Mouse (Mus musculus) liver, embryonic 14.5 days (tissue): ENCODE measurements at regions not wholly inside any gene's neighbourhood (a gene's known extent, or its start where the extent isn't known, plus 50 kb on each side); places are given as distances from the start of the nearest gene placed in this dataset.
"Not testable (repeated sequence)": the region's sequence is repeated elsewhere in the genome, so short reads cannot be mapped to it uniquely, and the experiment has no call there.

ENCODE experiments used
- ATAC-seq: fragments of 200-750 bp; cut with Nextera tagmentation; 2 replicates; pipeline ENCODE4 v1.8.0; 2017; ENCODE audit warnings: moderate number of reproducible peaks, mild to moderate bottlenecking, moderate library complexity; ENCODE audit not compliant: insufficient read depth
- DNase-seq, 3 experiments: peaks; one replicate each; pipeline ENCODE4 v3.0.0-alpha.2; 2012 to 2013; ENCODE audit warnings: low read depth in 3 of 3, low spot score in 3 of 3
- H3K27ac ChIP-seq: fragments of 300-500 bp; sonication (generic); 2 replicates; pipeline ENCODE4 v1.5.1; 2014; ENCODE audit warnings: moderate library complexity, mild to moderate bottlenecking, control low read depth, inconsistent platforms
- H3K27me3 ChIP-seq: fragments of 300-500 bp; sonication (generic); 2 replicates; pipeline ENCODE4 v1.6.1; 2014; ENCODE audit warnings: mild to moderate bottlenecking, low read length, moderate library complexity; ENCODE audit not compliant: control insufficient read depth, insufficient read depth
- H3K36me3 ChIP-seq: fragments of 300-500 bp; sonication (generic); replicated peaks from 2 replicates; pipeline ENCODE4 v1.6.1; 2014; ENCODE audit warnings: low read depth; ENCODE audit not compliant: control insufficient read depth, insufficient read depth
- H3K4me1 ChIP-seq, 2 experiments: fragments of 200-500 bp in 1 of 2; fragments of 300-500 bp in 1 of 2; sonication (generic) in 1 of 2; replicated peaks; 2 replicates each; pipeline ENCODE4 v1.6.1; 2012 to 2014; ENCODE audit warnings: antibody characterized with exemption in 1 of 2, inconsistent platforms in 1 of 2, low read length in 1 of 2; ENCODE audit not compliant: control insufficient read depth in 2 of 2, insufficient read depth in 2 of 2
- H3K4me2 ChIP-seq: fragments of 300-500 bp; sonication (generic); 2 replicates; pipeline ENCODE4 v1.6.1; 2014; ENCODE audit warnings: low read depth, mild to moderate bottlenecking, control low read depth, moderate library complexity
- H3K4me3 ChIP-seq, 2 experiments: fragments of 200-500 bp in 1 of 2; fragments of 300-500 bp in 1 of 2; sonication (generic) in 1 of 2; 2 replicates each; pipeline ENCODE4 v1.5.1; 2012 to 2014; ENCODE audit warnings: low read depth in 2 of 2, low read length in 2 of 2, mild to moderate bottlenecking in 2 of 2, control low read depth in 1 of 2, inconsistent platforms in 1 of 2, moderate library complexity in 1 of 2; ENCODE audit not compliant: insufficient read depth in 1 of 2
- H3K9ac ChIP-seq: fragments of 300-500 bp; sonication (generic); replicated peaks from 2 replicates; pipeline ENCODE4 v1.6.1; 2014; ENCODE audit warnings: mild to moderate bottlenecking, control low read depth, moderate library complexity
- H3K9me3 ChIP-seq: fragments of 300-500 bp; sonication (generic); 2 replicates; pipeline ENCODE4 v1.6.1; 2016; ENCODE audit warnings: low read length, mixed read lengths; ENCODE audit not compliant: control insufficient read depth
- CTCF ChIP-seq: IDR thresholded peaks from 2 replicates; pipeline ENCODE4 v1.5.1; 2016; ENCODE audit warnings: antibody characterized with exemption, low read depth, control low read depth
- EP300 ChIP-seq: IDR thresholded peaks from 2 replicates; pipeline ENCODE4 v1.6.1; 2016; ENCODE audit warnings: antibody characterized with exemption, low read depth
- WGBS: fragments of 180-500 bp; shearing (Covaris S2); extraction: QIAGEN DNeasy Blood & Tissue Kit; methylation state at CpG from one replicate; pipeline ENCODE4 v1.1.7; 2014; ENCODE audit not compliant: insufficient replicate concordance; 5-methylcytosine and 5-hydroxymethylcytosine counted together

- H3K27ac ChIP-seq: no peak overlapping the region
- H3K36me3 ChIP-seq: no peaks in the 10 kb centered on the region
- no peak for DNase-seq
- 64% methylated on average over 14 of the region's 14 CpGs for WGBS
- no peaks in the 10 kb centered on the region for H3K27me3 ChIP-seq
- peaks cover 0 to 1% of the 10 kb centered on the region in 2 experiments; a peak in 1 of 4 replicates for H3K4me1 ChIP-seq
- no peaks in the 10 kb centered on the region for H3K9me3 ChIP-seq
- H3K4me3 ChIP-seq: no peak overlapping the region
- no peak overlapping the region for H3K4me2 ChIP-seq
- ATAC-seq: no peak
- TF ChIP-seq EP300: no peak
- H3K9ac ChIP-seq: no peak overlapping the region
Observed at GRCm38 (mm10) chr8:126867121-126867988, 78.3 kb downstream of the Tomm20 start.

DNA sequence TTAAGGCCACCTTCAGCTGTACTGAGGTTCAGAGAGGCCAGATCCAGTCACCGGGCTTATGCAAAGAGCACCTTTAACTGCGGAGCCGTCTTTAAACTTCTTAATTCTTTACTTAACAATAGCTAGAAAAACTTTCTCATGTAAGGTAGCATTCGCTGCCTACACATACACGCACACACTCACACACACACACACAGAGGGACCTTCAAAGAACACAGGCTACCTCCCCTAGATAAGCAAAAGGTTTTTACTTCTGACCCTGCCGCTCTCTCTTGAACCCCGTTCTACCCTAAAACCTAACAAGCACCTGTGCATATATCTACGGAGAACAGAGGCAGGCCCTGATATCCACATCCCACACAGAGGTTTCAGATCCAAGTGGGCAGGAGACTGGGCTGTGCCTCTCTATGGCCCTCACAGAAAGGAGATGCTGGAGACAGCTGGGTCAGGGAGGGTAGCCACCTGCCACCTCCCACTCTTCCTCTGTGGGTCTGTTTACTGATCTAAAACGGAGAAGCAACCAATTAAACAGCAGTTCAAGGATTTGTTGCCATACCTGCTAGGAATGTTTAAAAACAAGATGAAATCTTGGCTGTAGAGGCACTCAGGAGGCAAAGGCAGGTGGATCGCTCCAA is 81.2 kb downstream of the Tomm20 start:
- no peaks in the 10 kb centered on the region for H3K27me3 ChIP-seq
- DNase-seq (no peak), ATAC-seq (no peak)
- WGBS: 64% methylated on average over 10 of the region's 10 CpGs
- no peaks in the 10 kb centered on the region for H3K36me3 ChIP-seq
- no peak overlapping the region for H3K4me2 ChIP-seq
- no peak overlapping the region for H3K4me3 ChIP-seq
- no peak overlapping the region for H3K9ac ChIP-seq
- TF ChIP-seq EP300: no peak
- no peak for TF ChIP-seq CTCF
- H3K4me1 ChIP-seq: peaks cover 0 to 17% of the 10 kb centered on the region in 2 experiments; a peak in 3 of 4 replicates
- no peak overlapping the region for H3K27ac ChIP-seq
- no peaks in the 10 kb centered on the region for H3K9me3 ChIP-seq

GRCm38 (mm10) chr8:126863661-126864060 is 82.0 kb downstream of the Tomm20 start:
- H3K4me2 ChIP-seq, H3K27ac ChIP-seq, DNase-seq, H3K9me3 ChIP-seq, H3K9ac ChIP-seq, ATAC-seq, H3K27me3 ChIP-seq, H3K36me3 ChIP-seq, H3K4me3 ChIP-seq: not testable (repeated sequence)
- H3K4me1 ChIP-seq: peaks cover 0 to 19% of the 10 kb centered on the region in 2 experiments; a peak in 3 of 4 replicates
- 50% methylated on average over 1 of the region's 1 CpGs for whole genome bisulfite sequencing

DNA sequence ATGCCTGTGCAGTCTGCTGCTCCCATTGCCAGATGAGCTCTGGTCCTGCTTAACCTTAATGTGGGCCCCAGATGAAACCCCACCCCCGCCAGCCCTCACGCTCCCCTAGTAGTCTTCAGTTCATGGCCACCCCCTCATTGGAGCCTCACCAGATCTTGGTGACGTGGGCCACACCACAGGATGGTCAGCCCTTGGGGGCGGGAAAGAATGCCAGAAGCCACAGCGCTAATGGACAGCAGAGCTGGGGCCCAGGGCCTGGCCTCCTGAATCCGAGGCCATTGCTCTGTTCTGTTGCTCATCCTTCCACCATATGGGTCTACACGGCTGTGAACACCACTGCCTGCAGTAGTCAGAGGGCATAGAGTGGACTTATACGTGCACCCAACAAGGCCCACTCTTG is 83.9 kb downstream of the Tomm20 start:
- TF ChIP-seq EP300: no peak
- TF ChIP-seq CTCF: no peak
- DNase-seq: no peak
- no peaks in the 10 kb centered on the region for H3K9me3 ChIP-seq
- H3K9ac ChIP-seq: no peak overlapping the region
- ATAC-seq: no peak
- no peaks in the 10 kb centered on the region for H3K27me3 ChIP-seq
- no peak overlapping the region for H3K4me3 ChIP-seq
- no peak overlapping the region for H3K4me2 ChIP-seq
- H3K4me1 ChIP-seq: peaks cover 0 to 30% of the 10 kb centered on the region in 2 experiments; a peak in 3 of 4 replicates
- H3K27ac ChIP-seq: no peak overlapping the region
- WGBS: 71% methylated on average over 8 of the region's 8 CpGs
- H3K36me3 ChIP-seq: no peaks in the 10 kb centered on the region

- no peak for ATAC-seq
- Histone ChIP-seq H3K4me1 (peaks cover 0 to 30% of the 10 kb centered on the region in 2 experiments; a peak in 3 of 4 replicates), H3K36me3 (no peaks in the 10 kb centered on the region), H3K27me3 (no peaks in the 10 kb centered on the region), H3K9me3 (no peaks in the 10 kb centered on the region), H3K4me3 (no peak overlapping the region), H3K9ac (no peak overlapping the region), H3K4me2 (no peak overlapping the region), H3K27ac (no peak overlapping the region)
- DNase-seq: no peak
- 70% methylated on average over 7 of the region's 7 CpGs for WGBS
- TF ChIP-seq EP300: no peak
- TF ChIP-seq CTCF: no peak
Observed at GRCm38 (mm10) chr8:126860630-126861029, 85.0 kb downstream of the Tomm20 start.
